Mouse (Mus musculus): ENCODE data around the gene Gm15737.

Gm15737 gene

DNA sequence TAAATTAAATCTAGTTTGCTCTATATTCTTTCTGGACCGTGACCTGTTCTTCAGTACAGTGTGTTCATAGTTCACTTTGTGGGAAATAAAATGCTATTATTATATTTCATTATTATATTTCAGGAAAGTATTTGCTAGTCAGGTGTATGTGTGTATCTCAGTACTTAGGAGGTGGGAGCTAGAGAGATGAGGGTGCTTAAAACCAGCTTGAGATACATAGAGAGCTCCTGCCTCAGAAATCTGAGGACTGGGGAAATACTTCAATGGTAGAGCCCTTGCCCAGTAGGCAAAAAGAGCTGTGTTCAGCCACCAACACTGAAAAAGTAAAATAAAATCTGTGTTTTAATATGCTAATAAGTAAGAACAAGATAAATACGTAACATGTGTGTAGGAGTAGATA lies 6.2 kb downstream of the Gm15737 start:
- DNase-seq (ENCODE audit: low spot score in 2 of 2), result no peak

DNA sequence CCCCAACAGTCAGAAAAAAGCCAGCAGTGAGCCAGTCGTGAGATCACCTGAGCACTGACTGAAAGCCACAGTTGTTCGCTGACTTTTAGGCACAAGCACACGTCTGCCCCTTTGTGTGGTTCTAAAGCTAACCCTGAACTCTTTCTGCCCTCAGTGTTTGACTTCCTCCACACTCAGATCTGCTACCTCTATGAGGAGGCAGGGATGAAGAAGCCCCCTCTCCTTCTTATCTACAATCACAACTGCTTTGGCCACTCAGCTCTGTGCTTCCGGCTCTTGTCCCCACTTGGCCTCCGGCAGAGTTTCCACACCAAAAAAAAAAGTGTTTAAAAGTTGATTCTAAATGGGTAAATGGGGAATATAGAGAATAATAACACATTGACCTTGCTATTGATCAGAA lies 7.0 kb downstream of the Gm15737 start:
- no peak for DNase-seq (ENCODE audit: low spot score in 2 of 2)

DNA sequence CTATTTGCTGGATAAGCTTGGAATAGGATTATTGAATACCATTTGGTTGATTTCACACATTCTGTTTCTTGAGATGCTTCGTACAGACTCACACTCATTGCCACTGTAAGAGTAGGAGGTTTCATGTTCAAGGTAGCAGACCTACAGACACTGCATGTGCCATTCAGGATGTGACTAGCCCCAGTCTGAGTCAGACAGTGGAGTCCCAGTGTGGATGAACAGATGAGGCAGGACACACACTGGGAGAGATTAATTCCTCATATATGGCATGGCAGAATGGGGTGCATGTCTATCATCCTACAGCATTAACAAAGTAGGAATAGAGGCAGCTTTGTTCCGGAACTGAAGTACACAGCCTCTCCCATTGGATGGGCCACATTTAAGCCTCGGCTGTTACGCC lies 8.1 kb downstream of the Gm15737 start:
- no peak for DNase-seq (ENCODE audit: low spot score in 2 of 2)

DNA sequence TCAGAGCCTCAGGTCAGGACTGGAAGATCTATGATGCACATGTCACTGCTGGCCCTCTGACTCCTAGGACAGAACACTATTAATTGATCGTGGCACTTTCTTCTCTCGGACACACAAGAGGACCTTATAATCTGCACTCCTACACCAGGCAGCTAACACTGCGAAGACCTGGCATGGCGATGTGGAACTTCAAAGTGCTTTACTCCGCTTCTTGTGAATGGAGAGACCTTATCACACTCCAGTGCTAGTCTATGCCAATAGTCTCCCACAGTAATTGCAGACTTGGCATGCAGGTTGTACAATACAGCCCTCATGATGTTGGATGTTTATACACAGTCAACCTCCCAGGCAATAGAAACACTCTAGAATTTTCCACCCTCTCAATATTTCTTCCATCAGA lies 9.6 kb downstream of the Gm15737 start:
- DNase-seq (ENCODE audit: low spot score in 2 of 2), result no peak

DNA sequence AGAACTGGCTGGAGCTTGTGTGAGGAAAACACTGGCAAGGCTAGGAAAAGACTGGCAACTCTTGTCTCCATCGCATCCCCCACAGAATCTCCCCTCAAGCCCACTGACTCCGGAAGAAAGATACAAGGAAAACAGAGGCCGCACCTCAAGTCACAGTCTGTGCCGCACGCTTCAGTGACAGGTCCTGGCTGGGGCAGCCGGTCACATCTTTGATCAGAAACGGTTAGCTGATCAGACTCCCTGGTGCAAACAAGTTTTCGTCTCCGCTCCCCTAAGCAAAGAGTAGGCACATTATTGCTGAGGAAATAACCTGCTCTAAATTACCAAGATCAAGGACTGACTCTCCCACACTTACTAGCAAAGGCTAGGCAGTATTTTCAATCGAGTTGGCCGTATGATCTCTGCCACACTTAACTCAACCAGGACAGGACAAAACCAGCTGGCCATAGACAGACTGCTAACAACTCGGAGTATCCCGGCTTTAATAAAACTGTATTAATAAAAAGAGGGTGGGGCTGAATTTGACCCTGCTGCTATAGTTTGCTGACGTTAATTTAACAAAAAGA lies 10.6 kb downstream of the Gm15737 start:
- DNase-seq (ENCODE audit: low spot score in 2 of 2), result no peak

DNA sequence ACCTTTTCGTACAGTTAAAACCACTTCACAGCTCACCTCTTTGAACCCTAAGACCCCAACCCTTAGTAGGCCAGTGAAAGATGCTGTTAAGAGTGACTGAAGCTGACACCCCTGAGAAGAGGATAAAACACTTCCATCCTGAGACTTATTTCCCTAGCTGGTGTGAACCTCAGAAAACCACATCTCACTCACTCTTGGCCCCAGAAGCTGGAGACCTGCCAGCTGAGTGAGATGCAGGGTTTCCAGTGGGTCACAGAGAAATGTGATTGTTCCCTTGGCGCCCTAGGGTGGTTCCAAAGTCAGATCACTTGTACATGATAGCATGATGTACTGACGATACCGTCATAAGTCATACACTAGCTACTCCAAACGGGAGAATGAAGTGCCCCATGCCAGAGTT lies 13.3 kb downstream of the Gm15737 start:
- DNase-seq (ENCODE audit: low spot score in 2 of 2), result no peak

DNA sequence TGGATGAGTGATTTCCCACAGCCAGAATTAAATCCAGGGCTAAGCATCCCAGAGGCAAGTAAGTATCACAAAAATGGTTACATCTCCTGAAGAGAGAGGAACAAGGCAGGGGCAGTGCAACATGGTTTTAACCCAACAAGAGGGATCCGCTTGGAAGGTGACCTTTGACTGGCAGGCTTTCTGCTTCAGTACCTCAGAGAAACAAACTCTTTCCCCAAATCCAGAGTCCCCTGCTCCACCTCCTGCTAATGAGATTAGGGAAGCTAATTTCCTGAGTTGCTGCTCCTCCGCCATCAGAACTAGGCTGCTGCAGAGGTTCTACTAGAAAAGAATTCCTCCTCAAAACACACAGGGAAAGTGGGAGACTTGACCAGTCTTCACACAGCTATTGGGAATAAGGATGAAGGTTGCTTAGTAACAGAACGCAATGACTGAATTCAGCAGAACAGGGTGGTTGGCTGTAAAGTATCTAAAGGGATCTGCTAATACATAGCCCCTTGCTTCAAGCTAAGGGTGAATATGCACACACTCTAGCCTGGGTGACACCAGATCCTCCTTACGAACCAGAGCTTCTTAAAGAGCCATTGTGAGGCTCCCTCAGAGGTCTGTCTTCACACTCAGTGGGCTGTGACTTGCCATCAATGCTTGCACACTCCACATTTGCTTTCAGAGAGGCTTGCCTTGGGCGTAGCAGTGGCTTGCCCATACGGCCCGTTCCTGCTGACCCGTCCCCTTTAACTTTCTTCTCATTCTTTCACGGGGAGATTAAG lies 14.2 kb downstream of the Gm15737 start:
- no peak for DNase-seq (ENCODE audit: low spot score in 2 of 2)

DNA sequence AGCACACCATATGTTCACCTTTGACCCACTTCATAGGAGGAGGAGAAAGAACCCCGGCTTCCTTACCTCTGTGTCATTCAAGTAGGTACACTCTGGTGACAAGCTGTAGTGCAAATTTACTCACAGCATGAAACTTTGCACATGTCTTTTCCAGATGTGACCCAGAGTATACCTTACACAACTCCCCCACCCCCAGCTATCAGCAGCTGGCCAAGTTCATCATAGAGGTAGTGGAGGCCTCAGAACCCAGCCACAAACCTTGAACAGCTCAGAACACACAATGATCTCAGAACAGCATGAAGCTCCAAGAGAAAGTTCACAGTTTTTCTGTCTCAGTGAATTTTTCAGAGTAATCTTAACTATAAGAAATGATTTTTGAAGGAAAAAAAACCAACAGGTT lies 22.4 kb downstream of the Gm15737 start:
- no peak for DNase-seq (ENCODE audit: low spot score in 2 of 2)

DNA sequence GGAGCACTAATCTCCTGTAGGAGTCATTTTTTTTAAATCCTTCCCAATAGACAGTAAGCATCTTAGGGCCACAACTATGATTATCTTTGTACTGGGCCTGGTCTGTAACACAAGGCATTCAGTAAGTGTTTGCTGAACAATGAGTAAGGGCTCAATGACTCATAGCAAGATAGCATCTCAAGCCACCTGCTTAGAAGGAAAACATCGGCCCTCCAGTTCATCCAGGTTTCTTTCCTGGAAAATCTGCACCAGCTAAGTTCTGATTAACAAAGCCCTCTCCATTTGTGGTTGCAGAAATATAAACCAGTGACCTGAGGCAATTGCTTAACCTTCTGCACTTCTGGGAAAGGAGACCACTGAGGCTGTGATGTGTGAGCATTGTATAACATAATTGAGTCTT lies 34.9 kb downstream of the Gm15737 start:
- DNase-seq (ENCODE audit: low spot score in 2 of 2), result no peak

DNA sequence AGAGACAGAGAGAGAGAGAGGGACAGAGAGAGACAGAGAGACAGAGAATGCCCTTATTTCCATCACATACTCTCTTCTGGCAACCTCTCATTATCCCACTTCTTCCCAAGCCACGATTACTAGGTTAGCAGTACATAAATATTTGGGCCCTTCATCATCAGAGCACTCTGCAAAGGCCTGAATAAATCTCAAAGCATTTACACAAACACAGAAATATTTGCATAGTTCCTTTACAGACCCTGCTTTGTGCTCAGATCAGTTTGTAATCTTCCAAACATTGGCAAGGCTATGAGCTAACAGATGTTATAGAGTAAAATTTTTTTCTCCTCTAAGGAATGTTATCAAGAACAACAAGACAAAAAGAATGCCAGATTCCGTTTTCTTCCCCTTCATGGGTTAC lies 35.3 kb downstream of the Gm15737 start:
- no peak for DNase-seq (ENCODE audit: low spot score in 2 of 2)

DNA sequence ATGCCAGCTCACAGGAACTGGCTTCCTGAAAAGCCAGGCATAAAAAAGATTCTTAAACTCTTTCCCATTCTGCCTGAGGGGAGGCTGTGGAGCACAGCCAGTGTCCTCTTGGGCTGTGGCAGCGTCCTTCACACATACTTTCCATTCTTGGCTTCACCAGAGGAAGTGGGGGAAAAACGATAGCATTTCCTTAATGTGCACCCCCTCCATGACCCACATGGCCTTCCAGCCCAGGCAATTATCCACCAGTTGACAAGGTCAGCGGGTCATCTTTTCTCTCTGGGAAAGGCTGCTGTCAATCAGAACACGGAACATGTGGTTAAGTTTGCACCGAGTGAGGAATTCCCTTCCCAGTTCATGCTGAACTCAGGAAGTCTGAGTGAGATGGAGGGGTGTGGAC lies 36.8 kb downstream of the Gm15737 start:
- no peak for DNase-seq (ENCODE audit: low spot score in 2 of 2)

DNA sequence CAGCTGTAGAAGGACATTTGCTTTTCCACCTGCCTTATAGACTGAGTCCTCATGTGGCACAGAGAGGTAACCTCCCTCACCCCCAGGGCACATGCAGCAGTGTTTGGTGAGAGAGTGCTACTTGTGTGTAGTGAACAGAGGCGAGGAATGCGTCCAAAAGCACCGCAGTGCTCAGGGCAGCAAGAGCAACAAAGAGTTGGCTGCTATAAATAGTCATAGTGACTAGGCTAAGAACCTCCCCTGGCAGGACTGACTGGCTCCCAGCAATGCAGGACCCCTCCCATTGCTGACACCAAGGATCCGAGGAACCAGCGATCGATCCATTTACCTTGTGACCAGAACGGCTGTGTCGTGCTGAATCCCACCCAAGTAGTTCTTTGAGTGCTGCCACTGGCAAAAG lies 40.2 kb downstream of the Gm15737 start:
- no peak for DNase-seq (ENCODE audit: low spot score in 2 of 2)

DNA sequence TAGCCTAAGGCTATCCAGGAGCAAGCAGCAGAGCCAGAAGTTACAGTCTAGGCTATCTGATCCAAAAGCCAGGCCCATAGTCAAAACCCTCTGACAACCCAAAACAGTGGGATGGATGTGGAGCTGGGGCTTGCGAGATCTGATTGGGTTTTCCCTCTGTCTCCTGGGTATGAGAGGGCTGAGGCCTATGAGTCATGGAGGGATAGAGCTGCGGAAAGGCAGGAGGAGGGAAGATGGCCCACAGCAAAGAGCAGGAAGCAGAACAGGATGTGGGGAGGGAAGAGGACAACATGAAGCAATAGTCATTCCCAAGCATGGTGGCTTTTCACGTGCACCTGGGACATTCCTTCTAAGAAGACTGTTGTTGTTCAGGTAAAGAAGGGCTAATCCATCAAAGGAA lies 41.5 kb downstream of the Gm15737 start:
- DNase-seq (ENCODE audit: low spot score in 2 of 2), result no peak

DNA sequence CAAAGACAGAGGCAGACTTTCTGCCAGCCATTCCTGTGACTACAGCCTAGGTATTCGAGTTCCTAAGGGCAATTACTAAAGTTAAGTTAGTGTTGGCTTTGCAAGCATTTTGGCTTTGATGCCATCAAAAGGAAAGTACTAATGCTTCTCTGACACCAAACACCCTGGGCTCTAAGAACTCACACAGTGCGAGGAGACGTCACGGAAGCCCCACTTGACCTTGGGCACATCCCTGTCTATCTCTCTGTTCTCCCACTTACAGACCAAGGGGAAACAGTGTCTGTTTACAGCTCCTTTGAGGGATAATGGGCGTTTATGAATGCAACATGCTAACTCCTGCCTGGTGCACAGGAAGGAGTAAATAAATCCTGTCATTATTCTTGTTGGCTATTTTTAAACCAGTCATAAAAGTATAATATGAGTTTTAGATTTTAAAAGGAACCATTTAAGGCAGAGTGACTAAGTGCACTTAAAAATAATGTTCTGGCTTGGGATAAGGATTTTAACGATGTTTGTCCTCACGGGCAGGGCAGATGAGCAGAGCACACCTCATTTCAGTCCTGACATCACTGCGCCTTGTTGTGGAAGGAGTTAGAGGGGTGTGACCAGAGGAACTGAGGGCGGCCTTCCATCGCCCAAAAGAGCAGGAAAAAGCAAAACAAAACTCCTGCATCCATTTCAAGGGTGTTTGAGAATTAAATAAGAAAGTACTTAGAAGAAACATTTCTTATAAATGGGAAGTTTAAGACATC lies 52.0 kb downstream of the Gm15737 start:
- no peak for DNase-seq (ENCODE audit: low spot score in 2 of 2)

DNA sequence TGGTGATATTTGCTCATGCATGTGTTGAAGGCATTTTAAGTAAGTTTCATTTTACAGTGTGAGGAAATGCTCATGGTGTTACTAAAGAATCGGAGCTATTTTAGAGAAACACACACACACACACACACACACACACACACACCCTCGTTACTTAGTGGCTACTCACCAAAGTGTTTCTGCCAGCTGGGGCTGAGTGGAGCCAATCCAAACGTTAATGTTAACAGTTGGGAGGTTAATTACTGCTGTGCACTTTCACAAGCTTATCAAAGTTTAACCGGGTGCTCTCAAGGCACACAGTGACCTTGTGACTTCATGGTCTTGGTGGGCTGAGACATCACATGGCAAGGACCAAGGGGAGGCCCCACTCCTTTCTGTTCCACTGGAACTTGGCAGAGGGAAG lies 52.7 kb downstream of the Gm15737 start:
- DNase-seq (ENCODE audit: low spot score in 2 of 2), result no peak

DNA sequence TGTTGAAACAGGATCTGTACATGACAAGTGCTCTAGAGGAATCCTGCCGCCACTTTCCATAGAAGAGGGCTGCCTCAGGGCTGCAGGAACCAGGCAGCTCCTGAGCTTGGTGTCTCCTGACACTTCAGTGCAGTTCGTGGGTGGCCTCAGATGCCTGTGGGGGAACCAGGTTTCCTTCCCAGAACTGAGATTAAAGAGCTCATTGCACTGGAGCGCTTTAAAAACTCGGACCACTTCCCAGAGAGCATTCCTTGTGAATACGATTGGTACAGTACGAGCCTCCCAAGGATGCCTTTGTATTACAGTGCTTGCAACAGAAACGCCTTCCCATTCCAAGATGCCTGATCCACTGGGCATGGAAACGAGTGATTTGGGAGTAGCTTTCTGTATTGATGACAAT lies 55.4 kb downstream of the Gm15737 start:
- no peak for DNase-seq (ENCODE audit: low spot score in 2 of 2)

DNA sequence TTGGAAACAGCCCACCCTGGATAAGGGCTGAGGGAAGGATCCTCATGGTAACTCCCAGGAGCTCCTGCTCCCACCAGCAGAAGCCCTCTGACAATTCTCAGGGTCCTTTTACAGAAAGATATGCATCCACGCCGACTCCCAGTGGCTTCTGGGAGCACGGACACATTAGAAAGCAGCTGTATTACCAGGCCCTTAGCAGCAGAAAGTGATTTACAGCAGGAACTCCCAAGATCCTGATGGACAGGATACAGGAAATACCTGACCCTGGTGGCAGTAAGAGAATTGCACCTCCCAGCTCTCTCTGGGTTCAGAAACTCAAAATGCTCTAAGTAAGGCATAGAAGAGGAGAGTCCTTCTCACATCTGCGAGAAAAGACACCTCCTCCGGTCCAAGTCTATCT lies 59.1 kb downstream of the Gm15737 start:
- no peak for DNase-seq (ENCODE audit: low spot score in 2 of 2)

Measured in left cerebral cortex, adult 9 months (tissue).